Mouse (Mus musculus) heart, embryonic 14.5 days (tissue): Measurements from ENCODE around the gene A330070K13Rik. TPM values are rescaled to one million over a fixed set of nuclear protein-coding genes. Genes with fewer than 3 reads are reported as not detected.

Source experiments
- ATAC-seq: fragments of 200-750 bp; cut with Nextera tagmentation; 2 replicates; pipeline ENCODE4 v1.8.0; 2017; ENCODE audit warnings: low read depth, moderate TSS enrichment; ENCODE audit not compliant: insufficient number of reproducible peaks, insufficient read depth, low FRiP score
- H3K27ac ChIP-seq, 2 experiments: fragments of 200-500 bp in 1 of 2; fragments of 300-500 bp in 1 of 2; sonication (generic) in 1 of 2; replicated peaks in 1 of 2; 2 replicates each; pipeline ENCODE4 v1.5.1; 2012 to 2014; ENCODE audit warnings: low read depth in 2 of 2, low read length in 2 of 2, control low read depth in 1 of 2, mild to moderate bottlenecking in 1 of 2, mixed read lengths in 1 of 2; ENCODE audit not compliant: control insufficient read depth in 1 of 2, insufficient read depth in 1 of 2
- H3K27me3 ChIP-seq: fragments of 300-500 bp; sonication (generic); 2 replicates; pipeline ENCODE4 v1.6.1; 2014; ENCODE audit warnings: mild to moderate bottlenecking, low read length, control low read depth; ENCODE audit not compliant: control insufficient read depth, insufficient read depth
- H3K36me3 ChIP-seq: fragments of 300-500 bp; sonication (generic); 2 replicates; pipeline ENCODE4 v1.6.1; 2014; ENCODE audit warnings: mild to moderate bottlenecking, control low read depth, low read length, mixed read lengths; ENCODE audit not compliant: control insufficient read depth, insufficient read depth
- H3K4me1 ChIP-seq, 2 experiments: fragments of 200-500 bp in 1 of 2; fragments of 300-500 bp in 1 of 2; sonication (generic) in 1 of 2; 2 replicates each; pipeline ENCODE4 v1.6.1; 2012 to 2014; ENCODE audit warnings: low read length in 2 of 2, control low read depth in 1 of 2, mixed read lengths in 1 of 2; ENCODE audit not compliant: control insufficient read depth in 2 of 2, insufficient read depth in 2 of 2
- H3K4me2 ChIP-seq: fragments of 300-500 bp; sonication (generic); 2 replicates; pipeline ENCODE4 v1.6.1; 2014; ENCODE audit warnings: mild to moderate bottlenecking, low read length
- H3K4me3 ChIP-seq, 2 experiments: fragments of 200-500 bp in 1 of 2; fragments of 300-500 bp in 1 of 2; sonication (generic) in 1 of 2; 2 replicates each; pipeline ENCODE4 v1.5.1; 2012 to 2014; ENCODE audit warnings: low read length in 2 of 2, mild to moderate bottlenecking in 2 of 2, control low read depth in 1 of 2, low read depth in 1 of 2, moderate library complexity in 1 of 2; ENCODE audit not compliant: control insufficient read depth in 1 of 2, insufficient read depth in 1 of 2
- H3K9ac ChIP-seq: fragments of 300-500 bp; sonication (generic); 2 replicates; pipeline ENCODE4 v1.6.1; 2014; ENCODE audit warnings: mild to moderate bottlenecking, low read length
- H3K9me3 ChIP-seq: fragments of 300-500 bp; sonication (generic); 2 replicates; pipeline ENCODE4 v1.6.1; 2016; ENCODE audit warnings: low read length, control low read depth; ENCODE audit not compliant: control insufficient read depth
- WGBS: fragments of 180-500 bp; shearing (Covaris S2); extraction: QIAGEN DNeasy Blood & Tissue Kit; methylation state at CpG from one replicate; pipeline ENCODE4 v1.1.7; 2014; 5-methylcytosine and 5-hydroxymethylcytosine counted together
- polyA plus RNA-seq: library from polyadenylated mRNA; unstranded; fragments of >200 nt; fragmentation: Nextera tagmentation; extraction: Ambion mirVana; gene quantifications from 2 replicates; pipeline ENCODE4 v1.2.1, GENCODE M21; 2014

A330070K13Rik gene
- polyA plus RNA-seq, 1 experiment from 2014 or later: not detected

DNA sequence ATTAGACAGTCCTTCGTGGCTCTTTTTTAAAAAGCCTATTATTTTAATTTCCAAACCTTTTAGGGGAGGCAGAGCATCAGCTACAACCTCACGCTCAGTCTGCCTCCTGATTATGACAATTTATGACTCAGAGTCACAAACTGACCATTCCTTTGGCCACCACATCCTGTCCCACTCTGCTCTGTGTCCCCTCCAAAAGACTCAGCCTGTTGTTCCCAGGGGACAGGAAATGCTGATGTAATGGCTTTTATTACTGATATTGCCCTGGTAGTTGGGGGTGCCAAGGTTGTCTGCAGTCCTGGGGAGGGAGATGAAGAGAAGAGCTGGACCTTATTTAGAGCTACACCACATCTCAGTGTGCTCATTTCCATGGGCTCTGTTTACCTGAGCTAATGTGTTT, 38.6 kb downstream of the A330070K13Rik start:
- Histone ChIP-seq H3K9ac (no peak overlapping the region), H3K9me3 (peaks cover 4% of the 10 kb centered on the region; the same call in 1 of the 2 replicates), H3K4me1 (no peaks in the 10 kb centered on the region), H3K4me3 (no peak overlapping the region), H3K4me2 (no peak overlapping the region), H3K36me3 (peaks cover 16% of the 10 kb centered on the region), H3K27ac (no peak overlapping the region), H3K27me3 (no peaks in the 10 kb centered on the region)
- no peak for ATAC-seq
- WGBS: 78% methylated on average over 2 of the region's 2 CpGs

DNA sequence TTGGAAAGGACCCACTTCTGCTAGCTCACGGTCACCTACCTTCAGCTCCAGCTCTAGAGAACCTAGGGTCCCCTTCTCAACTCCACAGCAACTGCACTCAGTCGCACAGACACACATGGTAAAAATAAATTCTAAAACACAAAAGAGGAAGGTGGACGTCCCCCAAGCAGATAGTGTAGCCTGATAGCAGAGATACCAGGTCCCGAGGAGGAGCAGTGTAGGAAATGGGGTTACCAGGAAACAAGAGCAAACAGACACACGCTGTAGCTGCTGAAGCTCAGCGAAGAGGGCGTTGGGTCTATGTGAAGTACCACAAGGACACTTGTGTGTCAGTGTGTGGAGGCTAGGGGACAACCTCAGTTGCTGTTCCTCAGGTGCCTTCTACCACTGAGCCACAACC, 39.4 kb downstream of the A330070K13Rik start:
- Histone ChIP-seq H3K4me2 (no peak overlapping the region), H3K27ac (no peak overlapping the region), H3K4me3 (no peak overlapping the region), H3K9ac (no peak overlapping the region), H3K9me3 (peaks cover 4% of the 10 kb centered on the region; the same call in 1 of the 2 replicates), H3K4me1 (no peaks in the 10 kb centered on the region), H3K36me3 (peaks cover 23% of the 10 kb centered on the region), H3K27me3 (no peaks in the 10 kb centered on the region)
- WGBS: 66% methylated on average over 7 of the region's 7 CpGs
- ATAC-seq: no peak

DNA sequence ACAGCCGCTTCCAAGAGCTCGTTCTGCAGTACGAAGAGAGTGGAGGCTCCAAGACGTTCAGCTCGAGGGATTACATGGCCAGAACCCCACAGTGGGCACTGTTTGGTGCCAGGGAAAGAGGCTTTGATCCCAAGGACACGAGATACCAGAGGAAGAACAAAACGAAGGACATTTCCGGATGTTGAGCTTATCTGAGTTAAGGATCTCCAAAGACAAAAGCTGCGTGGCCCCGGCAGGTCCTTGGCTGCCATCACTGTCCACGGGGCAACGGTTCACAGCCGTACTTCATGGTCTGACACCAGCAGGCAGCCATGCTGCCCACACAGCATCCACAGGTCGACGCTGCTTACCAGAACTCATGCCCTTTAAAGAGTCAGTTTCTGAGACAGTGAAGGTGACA, 43.8 kb downstream of the A330070K13Rik start:
- ATAC-seq: no peak
- Histone ChIP-seq H3K9me3 (no peaks in the 10 kb centered on the region), H3K4me3 (no peak overlapping the region), H3K4me2 (no peak overlapping the region), H3K27me3 (no peaks in the 10 kb centered on the region), H3K36me3 (peaks cover 49% of the 10 kb centered on the region), H3K4me1 (no peaks in the 10 kb centered on the region), H3K27ac (no peak overlapping the region), H3K9ac (no peak overlapping the region)
- WGBS: 87% methylated on average over 15 of the region's 15 CpGs

DNA sequence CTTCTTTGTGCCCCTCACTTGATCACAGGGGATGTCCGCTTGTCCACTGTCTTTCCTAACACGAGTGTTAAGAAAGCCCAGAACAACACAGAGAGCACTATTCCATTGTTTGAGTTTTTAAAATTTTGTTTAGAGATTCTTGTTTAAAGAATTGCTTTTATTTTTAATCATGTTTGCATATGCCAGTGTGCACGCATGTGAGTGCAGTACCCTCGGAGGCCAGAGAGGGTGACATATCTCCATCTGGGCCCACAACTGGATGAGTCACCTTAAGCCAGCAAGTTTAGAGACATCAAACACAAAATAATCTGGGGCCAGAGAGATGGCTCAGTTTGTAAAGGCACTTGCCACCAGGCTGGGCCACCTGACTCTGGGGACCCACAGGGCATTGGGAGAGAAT, 49.0 kb downstream of the A330070K13Rik start:
- H3K27ac ChIP-seq: no peak overlapping the region
- 96% methylated on average over 4 of the region's 4 CpGs for WGBS
- no peaks in the 10 kb centered on the region for H3K27me3 ChIP-seq
- ATAC-seq: no peak
- H3K4me2 ChIP-seq: no peak overlapping the region
- 0 out of 2 replicates have a peak, but pooled peaks cover 3% of the 10 kb centered on the region for H3K9me3 ChIP-seq
- no peak overlapping the region for H3K4me3 ChIP-seq
- H3K4me1 ChIP-seq: no peaks in the 10 kb centered on the region
- peaks cover 36% of the 10 kb centered on the region for H3K36me3 ChIP-seq
- no peak overlapping the region for H3K9ac ChIP-seq

DNA sequence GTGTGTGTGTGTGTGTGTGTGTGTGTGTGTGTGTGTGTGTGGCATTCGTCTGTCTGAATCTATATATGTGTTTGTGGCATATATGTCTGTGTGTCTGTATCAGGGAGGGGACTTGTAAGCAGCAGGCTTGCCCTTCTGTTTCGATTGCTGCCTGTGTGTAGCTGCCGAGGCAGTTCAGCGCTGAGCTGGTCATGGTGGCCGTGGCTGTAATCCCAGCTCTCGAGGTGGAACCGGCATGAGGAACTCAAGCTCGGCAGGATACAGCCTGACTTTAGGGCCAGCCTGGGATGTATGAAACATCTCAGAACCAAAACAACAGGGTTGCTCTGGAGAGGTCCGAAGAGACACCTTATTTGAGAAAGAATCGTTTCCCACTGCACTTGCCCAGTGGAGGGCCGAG, 50.5 kb downstream of the A330070K13Rik start:
- WGBS: 86% methylated on average over 11 of the region's 11 CpGs

DNA sequence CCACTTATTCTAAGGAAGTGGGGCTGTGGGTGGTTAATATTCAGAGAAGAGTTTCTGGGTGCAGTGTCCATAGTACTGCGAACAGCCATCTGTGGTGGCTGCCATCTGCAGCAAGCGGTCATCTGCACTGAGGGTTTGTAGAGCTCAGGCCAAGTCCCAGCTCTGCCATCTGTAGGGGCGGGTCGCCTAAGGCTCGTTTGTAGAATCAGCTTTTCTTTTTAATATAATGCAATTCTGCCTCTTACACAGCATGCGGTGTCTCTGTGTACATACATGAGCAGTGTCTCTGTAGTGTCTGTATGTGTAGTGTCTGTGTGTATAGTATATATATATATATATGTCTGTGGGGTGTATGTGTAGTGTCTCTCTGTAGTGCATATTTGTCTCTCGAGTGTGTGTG, 50.9 kb downstream of the A330070K13Rik start:
- H3K9me3 ChIP-seq: 0 out of 2 replicates have a peak, but pooled peaks cover 3% of the 10 kb centered on the region
- no peaks in the 10 kb centered on the region for H3K27me3 ChIP-seq
- 91% methylated on average over 7 of the region's 7 CpGs for WGBS
- no peak overlapping the region for H3K27ac ChIP-seq
- H3K4me1 ChIP-seq: no peaks in the 10 kb centered on the region
- ATAC-seq: no peak
- H3K4me2 ChIP-seq: no peak overlapping the region
- peaks cover 30% of the 10 kb centered on the region for H3K36me3 ChIP-seq
- H3K4me3 ChIP-seq: no peak overlapping the region
- H3K9ac ChIP-seq: no peak overlapping the region

More for the DNA sequence above, 50.5 kb downstream of the A330070K13Rik start:
- H3K4me2 ChIP-seq: no peak overlapping the region
- no peaks in the 10 kb centered on the region for H3K27me3 ChIP-seq
- H3K27ac ChIP-seq: no peak overlapping the region
- no peak for ATAC-seq
- no peak overlapping the region for H3K9ac ChIP-seq
- 0 out of 2 replicates have a peak, but pooled peaks cover 3% of the 10 kb centered on the region for H3K9me3 ChIP-seq
- H3K4me1 ChIP-seq: no peaks in the 10 kb centered on the region
- no peak overlapping the region for H3K4me3 ChIP-seq
- peaks cover 28% of the 10 kb centered on the region for H3K36me3 ChIP-seq

DNA sequence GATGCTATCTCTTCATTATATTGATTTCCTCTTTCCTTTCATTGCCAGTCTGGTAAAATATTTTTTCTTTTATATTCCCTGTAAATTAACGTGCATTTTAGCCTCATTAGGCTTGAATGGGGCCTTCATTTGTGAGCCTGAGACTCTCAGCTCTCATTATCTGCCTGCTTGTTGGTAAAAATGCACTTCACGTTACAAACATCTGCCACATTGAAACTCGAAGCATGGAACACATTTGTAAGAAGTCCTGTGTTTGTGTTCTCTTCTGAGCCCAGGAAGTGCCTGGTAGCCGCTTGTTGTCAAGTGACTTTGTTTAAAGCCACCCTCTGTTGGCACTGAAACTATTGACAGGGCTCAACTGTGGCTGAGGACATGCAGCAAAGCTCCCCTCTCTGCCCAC, 53.2 kb downstream of the A330070K13Rik start:
- H3K9ac ChIP-seq: no peak overlapping the region

DNA sequence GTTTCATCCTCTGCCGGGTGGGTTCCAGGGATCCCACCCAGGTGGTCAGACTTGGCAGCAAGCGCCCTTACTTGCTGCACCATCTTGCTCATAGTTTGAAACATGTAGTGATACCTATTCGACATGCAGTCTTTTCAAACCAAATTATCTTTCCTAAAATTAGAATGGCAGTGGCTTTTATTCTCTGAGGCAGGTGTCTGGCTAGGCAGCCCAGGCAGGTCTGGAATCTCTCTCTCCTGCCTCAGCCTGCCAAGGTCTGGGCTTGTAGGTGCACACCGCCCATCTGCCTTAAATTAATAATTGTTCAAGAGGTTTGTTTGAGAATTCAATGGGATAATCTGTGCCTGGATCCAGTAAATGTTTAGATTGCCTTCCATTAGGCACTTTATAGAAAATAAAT, 53.6 kb downstream of the A330070K13Rik start:
- no peak overlapping the region for H3K4me2 ChIP-seq
- H3K27me3 ChIP-seq: no peaks in the 10 kb centered on the region
- WGBS: 83% methylated on average over 4 of the region's 4 CpGs
- 0 out of 2 replicates have a peak, but pooled peaks cover 3% of the 10 kb centered on the region for H3K9me3 ChIP-seq
- H3K4me3 ChIP-seq: no peak overlapping the region
- peaks cover 23% of the 10 kb centered on the region for H3K36me3 ChIP-seq
- no peak overlapping the region for H3K27ac ChIP-seq
- no peak overlapping the region for H3K9ac ChIP-seq
- no peak for ATAC-seq
- H3K4me1 ChIP-seq: no peaks in the 10 kb centered on the region

More for the DNA sequence above, 53.2 kb downstream of the A330070K13Rik start:
- Histone ChIP-seq H3K27ac (no peak overlapping the region), H3K9me3 (0 out of 2 replicates have a peak, but pooled peaks cover 3% of the 10 kb centered on the region), H3K27me3 (no peaks in the 10 kb centered on the region), H3K4me3 (no peak overlapping the region), H3K36me3 (peaks cover 23% of the 10 kb centered on the region), H3K4me1 (no peaks in the 10 kb centered on the region), H3K4me2 (no peak overlapping the region)
- no peak for ATAC-seq
- WGBS: 81% methylated on average over 4 of the region's 4 CpGs
